ENCODE assay signal across 9 mouse cellular contexts in the genomic region with DNA sequence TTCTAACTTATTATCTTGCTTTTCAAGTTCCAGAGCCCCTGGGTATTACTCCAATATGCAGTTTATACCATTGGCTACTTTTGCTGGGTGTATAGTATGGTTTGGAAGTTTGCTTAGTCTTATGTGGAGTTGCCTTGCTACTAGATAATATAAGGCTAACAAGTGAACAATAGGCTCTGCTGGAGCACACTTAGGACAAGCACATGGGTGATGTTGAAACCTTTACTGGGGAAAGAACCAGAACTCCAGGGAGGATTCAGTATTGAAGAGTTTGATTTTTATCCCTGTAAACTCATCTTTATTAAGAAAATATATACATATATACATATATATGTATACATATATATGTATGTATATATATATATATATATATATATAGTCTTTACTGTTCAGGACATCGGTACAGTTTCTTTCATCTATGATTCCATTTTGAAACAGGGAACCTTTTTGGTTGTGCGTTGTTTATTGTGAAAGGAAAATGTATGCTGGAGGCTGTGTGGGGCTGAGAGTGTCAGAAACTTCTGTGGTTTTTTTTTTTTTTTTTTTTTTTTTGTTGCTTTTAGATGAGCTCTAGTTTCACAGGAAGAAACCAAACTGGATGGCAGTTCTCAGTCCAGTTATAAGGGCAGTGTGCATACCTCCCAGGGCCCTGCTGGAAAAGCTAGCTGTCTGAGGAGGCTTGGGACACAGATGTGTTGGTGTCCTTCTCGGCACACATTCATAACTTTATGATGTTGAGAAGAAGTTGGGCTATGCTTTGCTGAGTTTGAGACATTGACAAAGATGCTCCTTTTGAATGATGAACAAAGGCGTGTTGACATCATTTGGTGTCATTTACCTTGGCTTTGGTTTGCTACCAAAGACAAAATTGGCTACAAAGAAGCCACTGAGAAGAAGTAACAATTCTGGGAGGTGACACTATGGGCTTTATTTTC. TPM values are rescaled to one million over a fixed set of nuclear protein-coding genes. Genes with fewer than 3 reads are reported as not detected.
DNase-seq lines count a peak whose midpoint lies in the region; ATAC-seq lines count a peak whose summit lies in the region.
"Had no signal": no experiment of that assay in that cellular context is flagged by ENCODE, and none has a peak within 500 bp of the region (broad histone marks: within the 10 kb centered on the region; RNA-seq: fewer than 3 reads in every experiment).

No protein-coding gene starts in this region.

- H3K27ac ChIP-seq in heart, embryonic 15.5 days, result no peak overlapping the region
- H3K27ac ChIP-seq in brown adipose tissue, adult 24 weeks (replicated peaks; ENCODE audit: low read depth, low read length), result peak overlapping the region; percentile 29
- peak overlapping the region; percentile 99; the same call in 1 of the 2 replicates for H3K27ac ChIP-seq in hindbrain, embryonic 10.5 days
- H3K27ac ChIP-seq in midbrain, embryonic 15.5 days, result no peak overlapping the region

- no peaks in the 10 kb centered on the region for H3K9me3 ChIP-seq in heart, embryonic 15.5 days (replicated peaks)
- no peaks in the 10 kb centered on the region for H3K9me3 ChIP-seq in hindbrain, embryonic 10.5 days
- H3K9me3 ChIP-seq in midbrain, embryonic 15.5 days, result no peaks in the 10 kb centered on the region

- 88% methylated on average over 4 of the region's 4 CpGs for WGBS in heart, embryonic 15.5 days
- 92% methylated on average over 4 of the region's 4 CpGs for WGBS in hindbrain, embryonic 10.5 days
- WGBS in midbrain, embryonic 15.5 days, result 94% methylated on average over 4 of the region's 4 CpGs

- no peak for ATAC-seq in heart, embryonic 15.5 days (replicated peaks; ENCODE audit: insufficient number of reproducible peaks, insufficient read depth, low FRiP score, low read depth)
- ATAC-seq in midbrain, embryonic 15.5 days (replicated peaks), result no peak

- H3K4me1 ChIP-seq in heart, embryonic 15.5 days (replicated peaks), result peaks cover 33% of the 10 kb centered on the region
- H3K4me1 ChIP-seq in brown adipose tissue, adult 24 weeks (ENCODE audit: control insufficient read depth, insufficient read depth, insufficient read length, low read length), result peaks cover 17% of the 10 kb centered on the region
- peaks cover 29% of the 10 kb centered on the region for H3K4me1 ChIP-seq in hindbrain, embryonic 10.5 days (replicated peaks)
- peaks cover 47% of the 10 kb centered on the region for H3K4me1 ChIP-seq in midbrain, embryonic 15.5 days

- no peaks in the 10 kb centered on the region for H3K27me3 ChIP-seq in heart, embryonic 15.5 days
- H3K27me3 ChIP-seq in hindbrain, embryonic 10.5 days (ENCODE audit: insufficient read depth, poor library complexity, severe bottlenecking), result no peaks in the 10 kb centered on the region
- no peaks in the 10 kb centered on the region for H3K27me3 ChIP-seq in midbrain, embryonic 15.5 days (replicated peaks)

- H3K9ac ChIP-seq in heart, embryonic 15.5 days, result no peak overlapping the region
- H3K9ac ChIP-seq in midbrain, embryonic 15.5 days, result no peak overlapping the region

- DNase-seq in heart, adult 8-10 months (ENCODE audit: low spot score), result no peak
- no peak for DNase-seq in hindbrain, embryonic 10.5 days (ENCODE audit: low spot score)
- DNase-seq in gastrocnemius, postnatal 4 days (ENCODE audit: low spot score in 2 of 2), result no peak
- DNase-seq in thymus, postnatal 4 days, result no peak
- DNase-seq in embryo, embryonic 9.5 days (ENCODE audit: extremely low spot score), result no peak
- DNase-seq: right cerebral cortex, postnatal 4 days had no signal

- H3K36me3 ChIP-seq in heart, embryonic 15.5 days, result no peaks in the 10 kb centered on the region
- H3K36me3 ChIP-seq in hindbrain, embryonic 10.5 days, result peaks cover 49% of the 10 kb centered on the region
- H3K36me3 ChIP-seq in midbrain, embryonic 15.5 days (replicated peaks), result 0 out of 2 replicates have a peak, but pooled peaks cover 5% of the 10 kb centered on the region

- H3K4me3 ChIP-seq in heart, embryonic 15.5 days, result peak overlapping the region; percentile 85
- H3K4me3 ChIP-seq in brown adipose tissue, adult 24 weeks (ENCODE audit: insufficient read depth, low read depth, low read length), result no peak overlapping the region
- H3K4me3 ChIP-seq in hindbrain, embryonic 10.5 days, result peak overlapping the region; percentile 98
- H3K4me3 ChIP-seq in midbrain, embryonic 15.5 days, result peak overlapping the region; percentile 82

- peak overlapping the region; percentile 65 for H3K4me2 ChIP-seq in heart, embryonic 15.5 days
- peak overlapping the region; percentile 59 for H3K4me2 ChIP-seq in midbrain, embryonic 15.5 days

RNA-seq across cellular contexts. Expression of a gene that starts 2.6 kb away (rescaled TPM):
- polyA plus RNA-seq in heart, embryonic 15.5 days (2015; fragmentation: Nextera tagmentation; extraction: Ambion mirVana), result 7.9 and 12.5 TPM in 2 replicates
- total RNA-seq in heart, adult 8-10 months (2022), result 10 to 100 TPM; 11.4 to 14.4 (median 12.7) TPM
- 6.6 and 8.0 TPM in 2 replicates for polyA plus RNA-seq in brown adipose tissue, adult 24 weeks (2012; ENCODE audit: insufficient read depth, insufficient read length, missing spikeins)
- polyA plus RNA-seq in hindbrain, embryonic 10.5 days (2016; fragmentation: Nextera tagmentation; extraction: Ambion mirVana), result 34.8 and 42.6 TPM in 2 replicates
- polyA plus RNA-seq in midbrain, embryonic 15.5 days (2015; fragmentation: Nextera tagmentation; extraction: Ambion mirVana), result 12.4 and 14.5 TPM in 2 replicates
- 10 to 100 TPM; 28.2 to 28.7 TPM for total RNA-seq in gastrocnemius, postnatal 4 days (2021)

Comparison
In these comparisons a context has a peak if more than half of its experiments do, and no peak if none do; other contexts are left out.
1. H3K27ac ChIP-seq: peak in brown adipose tissue, adult 24 weeks (single experiment) and hindbrain, embryonic 10.5 days (single experiment); none in heart, embryonic 15.5 days (single experiment) and midbrain, embryonic 15.5 days (single experiment).